Mouse (Mus musculus) bone marrow macrophage, adult 2 months (primary cell): Measurements from ENCODE around the gene Zfp385a.

ENCODE experiments used
- CTCF ChIP-seq: IDR thresholded peaks from 2 replicates; pipeline ENCODE4 v1.5.1; 2012; ENCODE audit warnings: low read depth, mild to moderate bottlenecking, low read length, moderate library complexity
- POLR2A ChIP-seq: IDR thresholded peaks from 2 replicates; pipeline ENCODE4 v1.6.1; 2012; ENCODE audit warnings: mild to moderate bottlenecking, low read depth, low read length, borderline replicate concordance

DNA sequence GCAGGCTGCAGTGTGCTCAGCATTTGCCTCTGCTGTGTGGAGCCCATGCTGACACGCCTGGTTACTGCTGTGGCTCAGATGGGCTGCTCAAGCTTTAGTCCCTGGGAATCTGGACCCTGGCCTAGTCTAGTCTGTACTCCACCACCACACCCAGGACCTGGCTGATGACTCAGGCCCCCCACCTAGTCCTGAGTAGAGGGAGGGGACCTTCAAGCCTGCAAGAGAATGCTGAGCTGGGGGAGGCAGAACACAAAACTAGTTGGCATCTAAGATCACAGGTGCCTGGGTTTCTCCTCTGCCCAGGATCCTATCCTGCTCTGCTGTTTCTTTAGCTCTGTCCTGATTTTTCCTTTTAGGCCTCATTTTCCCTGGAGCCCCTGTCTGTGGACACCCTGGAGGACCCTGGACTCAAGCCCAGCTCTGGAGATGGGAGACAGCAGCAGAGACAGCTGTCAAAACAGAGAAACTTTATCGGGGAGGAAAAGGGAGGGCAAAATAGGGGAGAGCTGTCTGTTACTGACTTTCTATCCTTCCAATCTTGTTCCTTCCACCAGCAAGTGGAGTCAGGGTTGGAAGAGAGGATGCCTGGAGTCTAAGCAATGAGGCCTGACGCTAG is 21.6 kb downstream of the Zfp385a start:
- TF ChIP-seq CTCF (no peak), POLR2A (no peak)
